20 mouse cellular contexts compared by ENCODE assay signal in genomic region chr10:4944725-4945124, GRCm38 (mm10).
"Had no signal": no experiment of that assay in that cellular context is flagged by ENCODE, and none has a peak within 500 bp of the region (broad histone marks: within the 10 kb centered on the region; RNA-seq: fewer than 3 reads in every experiment).

No protein-coding gene starts in this region.

- H3K27me3 ChIP-seq: heart, embryonic 12.5 days; hindbrain, embryonic 12.5 days; intestine, embryonic 15.5 days; limb, embryonic 13.5 days; limb, embryonic 15.5 days; liver, embryonic 12.5 days had no signal

- H3K9ac ChIP-seq: heart, embryonic 12.5 days; hindbrain, embryonic 12.5 days; hindbrain, embryonic 14.5 days; intestine, embryonic 15.5 days; limb, embryonic 13.5 days; limb, embryonic 15.5 days; liver, embryonic 12.5 days; liver, embryonic 14.5 days had no signal

- DNase-seq: gastrocnemius, postnatal 14 days; gastrocnemius, postnatal 36 days; heart, postnatal 10 days; heart, postnatal 4 days; kidney, adult 2 months; kidney, postnatal 10 days; kidney, postnatal 25 days; kidney, postnatal 4 days had no signal

- H3K27ac ChIP-seq: heart, embryonic 10.5 days; hindbrain, embryonic 10.5 days; hindbrain, embryonic 12.5 days; hindbrain, embryonic 14.5 days; intestine, embryonic 15.5 days; left cerebral cortex, adult 2 months; limb, embryonic 13.5 days; limb, embryonic 15.5 days; liver, embryonic 12.5 days; liver, embryonic 14.5 days had no signal

- H3K4me3 ChIP-seq: heart, embryonic 10.5 days; heart, embryonic 12.5 days; hindbrain, embryonic 10.5 days; hindbrain, embryonic 12.5 days; intestine, embryonic 15.5 days; layer of hippocampus, adult 2 months; left cerebral cortex, adult 2 months; limb, embryonic 13.5 days; limb, embryonic 15.5 days; liver, embryonic 12.5 days had no signal

- H3K36me3 ChIP-seq: heart, embryonic 10.5 days; heart, embryonic 12.5 days; hindbrain, embryonic 10.5 days; hindbrain, embryonic 12.5 days; intestine, embryonic 15.5 days; limb, embryonic 13.5 days; limb, embryonic 15.5 days; liver, embryonic 12.5 days had no signal

- H3K4me1 ChIP-seq: heart, embryonic 10.5 days; heart, embryonic 12.5 days; hindbrain, embryonic 10.5 days; hindbrain, embryonic 12.5 days; intestine, embryonic 15.5 days; limb, embryonic 13.5 days; limb, embryonic 15.5 days; liver, embryonic 12.5 days had no signal
